ENCODE assay signal across 1 mouse cellular context in the genomic region with DNA sequence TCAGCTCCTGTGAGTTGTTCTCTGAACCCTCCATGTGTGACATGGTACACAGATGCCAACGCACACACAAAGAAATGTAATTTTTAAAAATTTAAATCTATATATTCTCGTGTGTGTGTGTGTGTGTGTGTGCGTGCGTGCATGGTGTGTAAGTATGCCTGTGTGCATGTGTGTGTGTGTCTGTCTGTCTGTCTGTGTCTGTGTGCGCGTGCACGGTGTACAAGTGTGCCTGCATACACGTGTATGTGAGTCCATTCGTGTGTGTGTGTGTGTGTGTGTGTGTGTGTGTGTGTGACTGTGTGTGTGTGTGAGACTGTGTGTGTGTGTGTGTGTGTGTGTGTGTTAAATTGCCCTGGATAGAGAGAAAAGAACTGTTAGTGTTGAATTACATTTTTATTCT. TPM values are rescaled to one million over a fixed set of nuclear protein-coding genes. Genes with fewer than 3 reads are reported as not detected.
"Had no signal": no experiment of that assay in that cellular context is flagged by ENCODE, and none has a peak within 500 bp of the region (broad histone marks: within the 10 kb centered on the region; RNA-seq: fewer than 3 reads in every experiment).

No protein-coding gene starts in this region.

RNA-seq across cellular contexts. Expression of a gene that starts 56.9 kb away (rescaled TPM):
- polyA plus RNA-seq: macrophage had no signal
